Mouse (Mus musculus) cerebellum, adult (tissue): ENCODE data around the gene Gm10024.
"Not testable (repeated sequence)": the region's sequence is repeated elsewhere in the genome, so short reads cannot be mapped to it uniquely, and the experiment has no call there.

Experiments used
- ATAC-seq: cut with Nextera tagmentation; 2 replicates; pipeline ENCODE4 v1.9.2; 2017; ENCODE audit warnings: mild to moderate bottlenecking, moderate library complexity, mixed read lengths; ENCODE audit not compliant: insufficient number of reproducible peaks, low FRiP score, low TSS enrichment

Gm10024 gene

GRCm38 (mm10) chr10:77728280-77728679, 17.0 kb downstream of the Gm10024 start:
- no peak for ATAC-seq

- ATAC-seq = no peak
Measured at GRCm38 (mm10) chr10:77729241-77729640, 18.0 kb downstream of the Gm10024 start.

GRCm38 (mm10) chr10:77735928-77736327, 24.7 kb downstream of the Gm10024 start:
- ATAC-seq = no peak

GRCm38 (mm10) chr10:77738929-77739328, 27.7 kb downstream of the Gm10024 start:
- ATAC-seq = no peak

- ATAC-seq = not testable (repeated sequence)
Measured at GRCm38 (mm10) chr10:77741924-77742688, 30.8 kb downstream of the Gm10024 start, which contains the start of gene Gm18596. Gm18596 (minus strand) TSS chr10:77742638.

- not testable (repeated sequence) for ATAC-seq
Measured at GRCm38 (mm10) chr10:77750686-77751085, 39.4 kb downstream of the Gm10024 start.

GRCm38 (mm10) chr10:77751254-77751653, 40.0 kb downstream of the Gm10024 start, which contains the start of gene Gm9736:
Gm9736 (minus strand) TSS chr10:77751354.
- not testable (repeated sequence) for ATAC-seq

- ATAC-seq = not testable (repeated sequence)
Measured at GRCm38 (mm10) chr10:77752312-77752711, 41.1 kb downstream of the Gm10024 start.

GRCm38 (mm10) chr10:77753448-77753847, 42.2 kb downstream of the Gm10024 start:
- no peak for ATAC-seq

GRCm38 (mm10) chr10:77759582-77759981, 48.3 kb downstream of the Gm10024 start, which contains the start of gene Gm3233:
Gm3233 (minus strand) TSS chr10:77759682.
- not testable (repeated sequence) for ATAC-seq
